Mouse (Mus musculus): ENCODE measurements at regions not wholly inside any gene's neighbourhood (a gene's known extent, or its start where the extent isn't known, plus 50 kb on each side); places are given as distances from the start of the nearest gene placed in this dataset.

- Histone ChIP-seq H3K4me3 (no peak overlapping the region), H3K27ac (no peak overlapping the region), H3K36me3 (ENCODE audit: control insufficient read depth, insufficient read depth, low read length) (no peaks in the 10 kb centered on the region), H3K27me3 (ENCODE audit: control insufficient read depth, insufficient read depth, low read length) (no peaks in the 10 kb centered on the region), H3K4me1 (ENCODE audit: control insufficient read depth, insufficient read depth, low read length) (no peaks in the 10 kb centered on the region), H3K9ac (ENCODE audit: low read depth, low read length) (no peak overlapping the region), H3K79me2 (replicated peaks; ENCODE audit: control insufficient read depth, insufficient read depth, low read length) (no peaks in the 10 kb centered on the region)
- intact Hi-C loops (cut with DNase I), result no loop called here
- WGBS, result 43% methylated on average over 3 of the region's 3 CpGs
- DNase-seq, result no peak
- no peak for TF ChIP-seq POLR2A (IDR thresholded peaks at IDR 0.05; ENCODE audit: insufficient read depth, low read depth, low read length)
- no peak for TF ChIP-seq CTCF (IDR thresholded peaks at IDR 0.05)
- no peak for TF ChIP-seq EP300 (IDR thresholded peaks at IDR 0.05; ENCODE audit: insufficient read depth, low read depth, low read length)
Observed at GRCm38 (mm10) chr1:35580474-35580873, 487.7 kb upstream of the Hs6st1 start.

DNA sequence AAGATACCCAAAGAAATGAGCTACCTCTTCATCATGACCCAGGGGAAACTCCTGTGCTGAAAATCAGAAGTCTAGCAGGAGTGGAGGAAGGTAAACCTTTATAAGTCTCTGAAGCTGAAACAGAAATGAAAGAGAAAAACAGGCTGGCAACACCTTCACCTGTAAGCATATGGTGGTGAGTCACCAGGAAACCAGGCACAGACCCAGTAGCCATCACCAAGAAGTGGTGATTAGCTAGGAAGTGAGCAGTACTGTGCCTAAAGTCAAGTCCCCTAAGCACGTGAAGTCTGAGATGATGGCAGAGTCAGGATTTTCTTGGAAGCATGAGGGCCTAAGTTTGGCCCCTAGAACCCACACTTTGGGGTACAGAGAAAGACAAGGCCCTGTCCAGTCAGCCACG, 480.3 kb upstream of the Hs6st1 start:
- Histone ChIP-seq H3K79me2 (replicated peaks; ENCODE audit: control insufficient read depth, insufficient read depth, low read length) (no peaks in the 10 kb centered on the region), H3K27me3 (ENCODE audit: control insufficient read depth, insufficient read depth, low read length) (no peaks in the 10 kb centered on the region; the same call in 1 of the 2 replicates), H3K36me3 (ENCODE audit: control insufficient read depth, insufficient read depth, low read length) (no peaks in the 10 kb centered on the region), H3K9ac (ENCODE audit: low read depth, low read length) (no peak overlapping the region), H3K4me3 (no peak overlapping the region), H3K27ac (no peak overlapping the region), H3K4me1 (ENCODE audit: control insufficient read depth, insufficient read depth, low read length) (no peaks in the 10 kb centered on the region)
- WGBS, result 76% methylated on average over 2 of the region's 2 CpGs
- intact Hi-C loops (cut with DNase I), result no loop called here
- TF ChIP-seq EP300 (IDR thresholded peaks at IDR 0.05; ENCODE audit: insufficient read depth, low read depth, low read length) (no peak), POLR2A (IDR thresholded peaks at IDR 0.05; ENCODE audit: insufficient read depth, low read depth, low read length) (no peak), CTCF (IDR thresholded peaks at IDR 0.05) (no peak)
- DNase-seq, result no peak

DNA sequence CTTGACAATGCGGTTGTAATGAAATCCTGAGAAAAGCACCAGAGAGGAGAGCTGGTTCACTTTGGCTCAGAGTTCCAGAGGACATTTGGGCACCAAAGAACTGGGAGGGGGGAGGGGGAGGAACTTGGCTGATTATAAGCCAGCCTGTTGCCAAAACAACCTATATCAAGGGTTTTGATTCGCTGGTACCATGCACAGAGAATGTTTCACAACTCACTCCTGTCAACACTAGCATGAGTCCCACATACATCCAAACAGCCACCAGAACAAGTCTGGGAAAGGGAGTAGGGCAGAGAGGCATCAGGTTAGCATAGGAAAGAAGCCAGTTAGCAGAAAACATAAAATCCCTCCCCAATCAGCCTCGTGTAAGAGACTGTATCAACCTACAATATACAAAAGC, 479.3 kb upstream of the Hs6st1 start:
- H3K9ac ChIP-seq (ENCODE audit: low read depth, low read length), result no peak overlapping the region
- H3K4me3 ChIP-seq, result no peak overlapping the region
- intact Hi-C loops (cut with DNase I), result no loop called here
- H3K27ac ChIP-seq, result no peak overlapping the region
- H3K79me2 ChIP-seq (replicated peaks; ENCODE audit: control insufficient read depth, insufficient read depth, low read length), result no peaks in the 10 kb centered on the region
- WGBS, result 37% methylated on average over 3 of the region's 3 CpGs
- DNase-seq, result no peak
- no peaks in the 10 kb centered on the region; the same call in 1 of the 2 replicates for H3K27me3 ChIP-seq (ENCODE audit: control insufficient read depth, insufficient read depth, low read length)
- no peaks in the 10 kb centered on the region for H3K4me1 ChIP-seq (ENCODE audit: control insufficient read depth, insufficient read depth, low read length)
- TF ChIP-seq POLR2A (IDR thresholded peaks at IDR 0.05; ENCODE audit: insufficient read depth, low read depth, low read length) (no peak), CTCF (IDR thresholded peaks at IDR 0.05) (no peak), EP300 (IDR thresholded peaks at IDR 0.05; ENCODE audit: insufficient read depth, low read depth, low read length) (no peak)
- H3K36me3 ChIP-seq (ENCODE audit: control insufficient read depth, insufficient read depth, low read length), result no peaks in the 10 kb centered on the region

GRCm38 (mm10) chr1:35600847-35601246, 467.4 kb upstream of the Hs6st1 start:
- H3K27ac ChIP-seq, result no peak overlapping the region
- TF ChIP-seq CTCF (IDR thresholded peaks at IDR 0.05) (no peak), POLR2A (IDR thresholded peaks at IDR 0.05; ENCODE audit: insufficient read depth, low read depth, low read length) (no peak), EP300 (IDR thresholded peaks at IDR 0.05; ENCODE audit: insufficient read depth, low read depth, low read length) (no peak)
- intact Hi-C loops (cut with DNase I), result no loop called here
- no peak overlapping the region for H3K4me3 ChIP-seq
- H3K9ac ChIP-seq (ENCODE audit: low read depth, low read length), result no peak overlapping the region
- no peaks in the 10 kb centered on the region for H3K27me3 ChIP-seq (ENCODE audit: control insufficient read depth, insufficient read depth, low read length)
- no peaks in the 10 kb centered on the region for H3K36me3 ChIP-seq (ENCODE audit: control insufficient read depth, insufficient read depth, low read length)
- 92% methylated on average over 3 of the region's 3 CpGs for WGBS
- no peak for DNase-seq
- H3K4me1 ChIP-seq (ENCODE audit: control insufficient read depth, insufficient read depth, low read length), result no peaks in the 10 kb centered on the region
- H3K79me2 ChIP-seq (replicated peaks; ENCODE audit: control insufficient read depth, insufficient read depth, low read length), result no peaks in the 10 kb centered on the region

DNA sequence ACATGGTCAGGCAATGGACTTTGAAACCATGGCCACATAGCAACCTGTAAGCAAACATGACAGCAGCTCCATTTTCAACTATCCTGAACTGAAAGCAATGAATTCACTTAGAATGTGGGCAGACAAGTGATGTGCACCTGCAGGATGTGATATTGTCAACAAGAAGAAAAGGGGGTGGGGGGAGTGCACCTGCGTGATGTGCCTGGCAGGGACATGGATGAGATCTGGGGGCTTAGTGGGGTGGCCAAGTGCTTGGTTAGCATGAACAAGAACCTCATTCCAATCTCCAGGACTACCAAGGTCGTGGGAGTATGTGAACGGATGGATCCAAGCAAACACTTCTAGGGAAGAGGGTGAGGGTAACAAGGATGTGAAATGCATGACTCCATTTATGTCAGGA, 453.1 kb upstream of the Hs6st1 start:
- no peaks in the 10 kb centered on the region for H3K4me1 ChIP-seq (ENCODE audit: control insufficient read depth, insufficient read depth, low read length)
- intact Hi-C loops (cut with DNase I), result no loop called here
- no peaks in the 10 kb centered on the region for H3K27me3 ChIP-seq (ENCODE audit: control insufficient read depth, insufficient read depth, low read length)
- no peak overlapping the region for H3K27ac ChIP-seq
- no peak overlapping the region for H3K4me3 ChIP-seq
- no peaks in the 10 kb centered on the region for H3K36me3 ChIP-seq (ENCODE audit: control insufficient read depth, insufficient read depth, low read length)
- no peaks in the 10 kb centered on the region for H3K79me2 ChIP-seq (replicated peaks; ENCODE audit: control insufficient read depth, insufficient read depth, low read length)
- 69% methylated on average over 3 of the region's 3 CpGs for WGBS
- no peak overlapping the region for H3K9ac ChIP-seq (ENCODE audit: low read depth, low read length)
- DNase-seq, result no peak
- no peak for TF ChIP-seq POLR2A (IDR thresholded peaks at IDR 0.05; ENCODE audit: insufficient read depth, low read depth, low read length)
- TF ChIP-seq EP300 (IDR thresholded peaks at IDR 0.05; ENCODE audit: insufficient read depth, low read depth, low read length), result no peak
- no peak for TF ChIP-seq CTCF (IDR thresholded peaks at IDR 0.05)

GRCm38 (mm10) chr1:35619476-35619875, 448.7 kb upstream of the Hs6st1 start:
- H3K9ac ChIP-seq (ENCODE audit: low read depth, low read length), result no peak overlapping the region
- no peaks in the 10 kb centered on the region for H3K27me3 ChIP-seq (ENCODE audit: control insufficient read depth, insufficient read depth, low read length)
- DNase-seq, result peak in 1 of 2 experiments; percentile 6
- H3K4me3 ChIP-seq, result no peak overlapping the region
- TF ChIP-seq CTCF (IDR thresholded peaks at IDR 0.05), result no peak
- no peak for TF ChIP-seq EP300 (IDR thresholded peaks at IDR 0.05; ENCODE audit: insufficient read depth, low read depth, low read length)
- TF ChIP-seq POLR2A (IDR thresholded peaks at IDR 0.05; ENCODE audit: insufficient read depth, low read depth, low read length), result no peak
- intact Hi-C loops (cut with DNase I), result no loop called here
- H3K79me2 ChIP-seq (replicated peaks; ENCODE audit: control insufficient read depth, insufficient read depth, low read length), result no peaks in the 10 kb centered on the region
- H3K27ac ChIP-seq, result no peak overlapping the region
- WGBS, result 61% methylated on average over 4 of the region's 4 CpGs
- no peaks in the 10 kb centered on the region for H3K4me1 ChIP-seq (ENCODE audit: control insufficient read depth, insufficient read depth, low read length)
- no peaks in the 10 kb centered on the region for H3K36me3 ChIP-seq (ENCODE audit: control insufficient read depth, insufficient read depth, low read length)

Data from heart, adult 2 months (tissue).